Mouse (Mus musculus): ENCODE data around the gene Cped1.

DNA sequence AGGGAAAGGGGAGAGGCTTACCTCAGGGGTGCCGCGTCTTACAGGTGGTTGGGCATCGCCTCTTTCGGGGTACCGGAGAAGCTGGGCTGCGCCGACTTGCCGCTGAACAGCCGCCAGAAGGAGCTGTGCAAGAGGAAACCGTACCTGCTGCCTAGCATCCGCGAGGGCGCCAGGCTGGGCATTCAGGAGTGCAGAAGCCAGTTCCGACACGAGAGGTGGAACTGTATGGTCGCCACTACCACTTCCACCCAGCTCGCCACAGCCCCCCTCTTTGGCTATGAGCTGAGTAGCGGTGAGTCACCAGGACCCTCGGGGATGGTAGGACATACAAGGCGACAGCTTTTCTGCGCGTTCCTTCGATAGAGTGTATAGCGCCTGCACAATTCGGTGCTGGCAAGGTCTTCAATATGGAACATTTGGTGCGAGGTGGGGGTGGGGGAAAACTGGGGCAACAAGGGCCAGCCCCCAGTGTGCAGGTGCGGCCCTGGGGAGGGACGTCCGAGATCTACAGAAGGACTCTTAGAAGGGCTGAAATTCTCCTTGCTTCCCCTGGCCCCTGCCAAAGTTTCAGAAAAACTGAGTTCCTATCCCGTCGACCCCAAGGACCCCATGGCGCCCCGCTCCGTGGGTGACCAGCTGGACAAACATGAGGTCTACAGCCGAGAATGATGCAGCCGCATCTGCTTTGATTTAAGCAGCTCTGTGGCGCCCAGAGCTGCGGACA is 303.2 kb downstream of the Cped1 start:
- no peak for TF ChIP-seq POLR2AphosphoS2 (IDR thresholded peaks at IDR 0.05; ENCODE audit: insufficient read length, low read depth)
- no peak for TF ChIP-seq POLR2A (IDR thresholded peaks at IDR 0.05; ENCODE audit: insufficient read length, low read depth)
- TF ChIP-seq MAX (IDR thresholded peaks at IDR 0.05; ENCODE audit: low read depth): no peak
- TF ChIP-seq MYOG (IDR thresholded peaks at IDR 0.05; ENCODE audit: control insufficient read depth in 1 of 3, insufficient read depth in 1 of 3, insufficient read length in 2 of 3, low read depth in 2 of 3): no peak
- TF ChIP-seq E2F4 (IDR thresholded peaks at IDR 0.05; ENCODE audit: insufficient read depth): no peak
- TF ChIP-seq TCF3 (IDR thresholded peaks at IDR 0.05; ENCODE audit: insufficient read length, low read depth): no peak
- TF ChIP-seq SRF (IDR thresholded peaks at IDR 0.05; ENCODE audit: control insufficient read depth, insufficient read length, low read depth): no peak
- no peak for TF ChIP-seq CEBPB (IDR thresholded peaks at IDR 0.05; ENCODE audit: insufficient read depth, poor library complexity, severe bottlenecking)
- TF ChIP-seq USF1 (IDR thresholded peaks at IDR 0.05; ENCODE audit: low read depth): no peak
- no peak for TF ChIP-seq MYOD1 (IDR thresholded peaks at IDR 0.05; ENCODE audit: control insufficient read depth in 1 of 3, insufficient read length in 2 of 3, low read depth in 2 of 3)
- no peak for TF ChIP-seq TCF12 (IDR thresholded peaks at IDR 0.05; ENCODE audit: insufficient read depth, poor library complexity, severe bottlenecking)
- TF ChIP-seq REST (IDR thresholded peaks at IDR 0.05; ENCODE audit: insufficient read depth, insufficient read length): no peak
